Mouse (Mus musculus) layer of hippocampus, adult 2 months (tissue): ENCODE measurements around the gene Clhc1. TPM values are rescaled to one million over a fixed set of nuclear protein-coding genes. Genes with fewer than 3 reads are reported as not detected.
"Not testable (repeated sequence)": the region's sequence is repeated elsewhere in the genome, so short reads cannot be mapped to it uniquely, and the experiment has no call there.

Experiments used
- DNase-seq, 2 experiments: peaks; one replicate each; pipeline ENCODE4 v3.0.0; 2022; ENCODE audit warnings: low spot score in 2 of 2
- H3K27ac ChIP-seq: fragments of 200-600 bp; 2 replicates; pipeline ENCODE4 v1.8.1; 2022
- H3K4me3 ChIP-seq: fragments of 200-600 bp; 2 replicates; pipeline ENCODE4 v1.8.1; 2022; ENCODE audit warnings: mild to moderate bottlenecking
- CTCF ChIP-seq: fragments of 200-600 bp; conservative IDR thresholded peaks from 2 replicates; pipeline ENCODE4 v1.8.1; 2022; ENCODE audit warnings: antibody characterized with exemption, mild to moderate bottlenecking, moderate library complexity
- long read RNA-seq, 2 experiments: library from polyadenylated mRNA; stranded (forward); transcript quantifications; one replicate each; pipeline ENCODE4 v2.0.0; 2021; ENCODE audit warnings: borderline mapping rate in 2 of 2
- total RNA-seq, 2 experiments: library from RNA; stranded (reverse); gene quantifications; 2 replicates each; pipeline ENCODE4 v1.2.3; 2021

Gene Clhc1
- total RNA-seq = under 1 TPM in 1 of 2 experiments, not detected in 1; 0.38 TPM
- long read RNA-seq, experiment 1 = 0 reads
- long read RNA-seq, experiment 2 = 0 reads

- Histone ChIP-seq H3K27ac (peak within 1 kb of the TSS; percentile 98), H3K4me3 (peak within 1 kb of the TSS; percentile 84)
- TF ChIP-seq CTCF = peak; percentile 42
- peak; percentile 92 to 93 for DNase-seq
Measured at GRCm38 (mm10) chr11:29547752-29548503, at the start of gene Clhc1, which contains the start of gene Rps27a. TSS of gene Clhc1 (plus strand) at chr11:29547950. TSS of gene Rps27a (minus strand) at chr11:29548109.

GRCm38 (mm10) chr11:29503948-29504893 lies 43.5 kb upstream of the Clhc1 start:
- Histone ChIP-seq H3K27ac (no peak overlapping the region), H3K4me3 (no peak overlapping the region)
- DNase-seq = no peak
- no peak for TF ChIP-seq CTCF

GRCm38 (mm10) chr11:29504899-29505625 lies 42.7 kb upstream of the Clhc1 start:
- Histone ChIP-seq H3K4me3 (no peak overlapping the region), H3K27ac (no peak overlapping the region)
- TF ChIP-seq CTCF = no peak
- no peak for DNase-seq

GRCm38 (mm10) chr11:29509421-29509820 lies 38.3 kb upstream of the Clhc1 start:
- no peak for TF ChIP-seq CTCF
- H3K4me3 ChIP-seq = no peak overlapping the region
- DNase-seq = no peak
- H3K27ac ChIP-seq = no peak overlapping the region

- no peak overlapping the region for H3K4me3 ChIP-seq
- no peak overlapping the region for H3K27ac ChIP-seq
- no peak for DNase-seq
- peak; percentile 52 for TF ChIP-seq CTCF
Measured at GRCm38 (mm10) chr11:29512818-29513535, 34.8 kb upstream of the Clhc1 start.

GRCm38 (mm10) chr11:29514325-29514681 lies 33.4 kb upstream of the Clhc1 start:
- no peak for DNase-seq
- peak overlapping the region; percentile 65 for H3K4me3 ChIP-seq
- TF ChIP-seq CTCF = no peak
- H3K27ac ChIP-seq = peak overlapping the region; percentile 72; the same call in 1 of the 2 replicates

- peak within 1 kb of the TSS; percentile 72 for H3K27ac ChIP-seq
- peak; percentile 74 to 76 for DNase-seq
- peak within 1 kb of the TSS; percentile 65 for H3K4me3 ChIP-seq
- no peak for TF ChIP-seq CTCF
Measured at GRCm38 (mm10) chr11:29514682-29515412, 32.9 kb upstream of the Clhc1 start, which contains the start of gene Prorsd1. TSS of gene Prorsd1 (minus strand) at chr11:29515033.

GRCm38 (mm10) chr11:29525988-29526794 lies 21.6 kb upstream of the Clhc1 start, which contains the start of gene Mtif2:
TSS of gene Mtif2 (plus strand) at chr11:29526408.
- DNase-seq = peak; percentile 77 to 79
- Histone ChIP-seq H3K4me3 (peak within 1 kb of the TSS; percentile 99), H3K27ac (peak within 1 kb of the TSS; percentile 96)
- peak; percentile 41 for TF ChIP-seq CTCF

GRCm38 (mm10) chr11:29538201-29538600 lies 9.5 kb upstream of the Clhc1 start:
- Histone ChIP-seq H3K27ac (no peak overlapping the region), H3K4me3 (no peak overlapping the region)
- no peak for DNase-seq
- no peak for TF ChIP-seq CTCF

- no peak overlapping the region for H3K4me3 ChIP-seq
- TF ChIP-seq CTCF = no peak
- H3K27ac ChIP-seq = no peak overlapping the region
- DNase-seq = no peak
Measured at GRCm38 (mm10) chr11:29544225-29544945, 3.4 kb upstream of the Clhc1 start.

- not testable (repeated sequence) for DNase-seq, H3K27ac ChIP-seq, H3K4me3 ChIP-seq
Measured at GRCm38 (mm10) chr11:29545150-29545752, 2.5 kb upstream of the Clhc1 start.

GRCm38 (mm10) chr11:29546297-29546696 lies 1.5 kb upstream of the Clhc1 start:
- H3K4me3 ChIP-seq = not testable (repeated sequence)

More at GRCm38 (mm10) chr11:29546297-29546696, 1.5 kb upstream of the Clhc1 start:
- not testable (repeated sequence) for DNase-seq, H3K27ac ChIP-seq
